Mouse (Mus musculus) left cerebral cortex, adult 18-20 months (tissue): ENCODE results near the gene P3h4. TPM values are rescaled to one million over a fixed set of nuclear protein-coding genes. Genes with fewer than 3 reads are reported as not detected.

ENCODE experiments used
- DNase-seq, 2 experiments: peaks; one replicate each; pipeline ENCODE4 v3.0.0; 2021 to 2022; ENCODE audit warnings: low spot score in 2 of 2, mixed read lengths in 1 of 2
- total RNA-seq, 2 experiments: library from RNA; stranded (reverse); gene quantifications; 2 replicates each; pipeline ENCODE4 v1.2.3; 2021

P3h4 gene
- total RNA-seq, 2 experiments from 2014 or later = 10.4 to 11.3 TPM

DNA sequence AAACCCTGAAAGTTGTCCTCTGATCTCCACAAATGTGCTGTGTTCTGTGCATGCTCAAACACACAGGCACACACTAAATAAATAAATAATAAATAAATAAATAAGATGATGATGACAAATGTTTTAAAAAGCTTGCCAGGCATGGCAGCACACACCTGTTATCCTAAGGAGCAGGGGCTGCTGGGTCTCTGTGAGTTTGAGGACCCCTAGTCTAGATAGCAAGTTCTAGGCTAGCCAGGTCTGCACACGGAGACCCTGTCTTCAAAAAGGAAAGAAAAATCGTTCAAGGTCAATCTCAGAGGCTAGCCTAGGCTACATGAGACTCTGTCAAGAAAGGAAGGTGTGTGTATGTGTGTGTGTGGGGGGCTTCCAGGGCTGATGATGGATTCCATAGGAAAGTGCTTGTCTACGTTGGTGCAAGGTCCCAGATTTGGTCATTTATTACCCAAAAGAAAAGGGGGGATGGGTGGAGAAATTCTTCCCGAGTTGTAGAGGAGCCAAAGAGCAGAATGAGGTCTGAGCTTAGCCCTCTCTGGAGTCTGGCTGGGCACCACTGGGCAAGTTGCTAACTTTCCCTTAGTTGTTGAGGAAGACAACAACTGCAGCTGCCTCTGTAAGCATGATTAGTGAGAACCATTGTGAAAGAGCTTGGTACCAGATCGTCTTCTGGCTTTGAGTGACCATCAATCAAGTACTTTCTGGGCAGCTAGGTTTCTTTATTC is 20.1 kb downstream of the P3h4 start:
- DNase-seq = no peak

DNA sequence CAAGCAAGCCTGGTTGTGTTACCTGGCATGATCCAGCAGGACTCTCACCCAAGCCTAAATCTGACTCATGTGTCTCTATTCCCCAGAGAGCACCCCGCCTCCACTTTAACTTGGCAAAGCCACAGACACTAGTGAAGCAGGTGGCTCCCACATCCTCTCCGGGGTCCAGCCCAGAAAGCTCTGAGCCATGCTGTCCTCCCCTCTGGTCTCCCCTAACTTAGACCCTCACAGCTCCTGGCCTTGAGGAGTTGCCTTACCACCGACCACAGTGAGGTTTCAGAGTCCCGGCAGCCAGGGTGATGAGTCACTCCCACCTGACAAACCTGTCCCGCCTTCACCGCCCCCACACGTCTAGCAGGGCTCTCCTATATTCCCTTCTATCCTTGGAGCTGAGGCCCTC is 20.9 kb downstream of the P3h4 start:
- DNase-seq = peak in 1 of 2 experiments; percentile 31

DNA sequence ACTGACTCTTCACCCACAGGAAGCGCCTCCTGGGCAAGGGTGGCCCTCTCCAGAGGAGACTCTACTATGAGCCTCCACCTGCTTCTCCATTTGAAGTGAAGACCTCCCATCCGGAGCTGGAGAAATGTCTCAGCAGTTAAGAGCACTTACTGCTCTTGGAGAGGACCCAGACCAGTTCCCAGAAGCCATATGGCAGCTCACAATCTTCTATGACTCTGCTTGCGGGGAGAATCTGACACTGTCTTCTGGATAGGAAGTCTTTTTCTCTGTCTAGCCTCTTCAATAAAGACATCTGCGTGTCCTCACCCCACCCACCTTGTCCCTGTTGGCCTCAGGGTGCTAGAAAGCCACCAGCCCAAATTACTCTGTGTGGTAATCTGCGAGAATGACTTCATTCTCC is 21.7 kb downstream of the P3h4 start:
- DNase-seq = no peak

DNA sequence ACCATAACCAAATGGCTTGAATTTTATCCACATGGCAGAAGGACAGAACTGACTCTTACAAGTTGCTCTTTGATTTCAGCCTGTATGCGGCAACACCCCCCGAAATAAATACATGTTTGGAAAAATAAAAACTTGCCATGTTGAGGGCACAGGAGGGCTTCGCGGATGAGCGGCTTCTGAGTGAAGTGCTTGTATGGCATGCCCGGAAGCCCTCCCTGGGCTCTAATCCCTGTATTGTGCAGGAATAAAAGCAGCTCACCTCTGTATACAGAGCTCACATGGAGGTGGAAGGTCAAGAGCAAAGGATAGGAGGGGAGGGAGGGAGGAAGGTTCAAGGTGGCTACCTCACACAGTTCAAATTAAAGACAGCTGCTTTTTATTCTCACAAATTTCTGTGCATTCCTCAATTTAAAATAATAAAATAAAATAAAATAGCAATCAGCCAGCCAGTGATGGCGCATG is 22.7 kb downstream of the P3h4 start:
- DNase-seq = no peak

DNA sequence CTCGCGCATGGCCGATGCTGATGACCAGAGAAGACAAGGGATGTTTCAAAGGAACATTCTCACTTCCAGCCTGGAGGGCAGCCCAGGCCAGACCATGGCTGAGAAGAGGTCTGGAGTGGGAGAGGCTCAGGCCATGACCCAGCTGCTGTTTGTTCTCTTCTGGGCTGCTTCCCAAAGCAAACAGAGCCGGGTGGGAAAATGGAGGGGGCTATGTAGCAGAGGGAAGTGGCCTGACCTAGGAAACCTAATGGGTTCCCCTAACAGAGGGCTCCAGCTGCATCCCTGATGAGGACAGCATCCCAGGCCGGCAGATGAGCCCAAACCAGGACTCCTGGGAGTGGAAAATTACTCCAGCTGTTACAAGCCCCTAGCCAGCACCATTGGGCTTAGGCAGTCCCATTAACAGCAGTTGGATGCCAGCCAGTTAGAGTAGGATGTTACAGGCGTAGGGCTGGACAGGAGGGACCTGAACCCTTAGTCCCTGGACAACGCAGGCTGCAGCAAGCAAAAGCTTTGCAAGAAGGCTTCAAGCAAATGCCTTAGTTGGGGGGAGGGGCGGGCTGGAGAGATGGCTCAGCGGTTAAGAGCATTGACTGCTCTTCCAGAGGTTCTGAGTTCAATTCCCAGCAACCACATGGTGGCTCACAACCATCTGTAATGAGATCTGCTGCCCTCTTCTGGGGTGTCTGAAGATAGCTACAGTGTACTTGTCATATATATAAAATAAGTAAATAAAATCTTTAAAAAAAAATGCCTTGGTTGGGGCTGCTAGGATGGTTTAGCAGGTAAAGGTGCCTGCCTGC is 23.4 kb downstream of the P3h4 start:
- DNase-seq = no peak

DNA sequence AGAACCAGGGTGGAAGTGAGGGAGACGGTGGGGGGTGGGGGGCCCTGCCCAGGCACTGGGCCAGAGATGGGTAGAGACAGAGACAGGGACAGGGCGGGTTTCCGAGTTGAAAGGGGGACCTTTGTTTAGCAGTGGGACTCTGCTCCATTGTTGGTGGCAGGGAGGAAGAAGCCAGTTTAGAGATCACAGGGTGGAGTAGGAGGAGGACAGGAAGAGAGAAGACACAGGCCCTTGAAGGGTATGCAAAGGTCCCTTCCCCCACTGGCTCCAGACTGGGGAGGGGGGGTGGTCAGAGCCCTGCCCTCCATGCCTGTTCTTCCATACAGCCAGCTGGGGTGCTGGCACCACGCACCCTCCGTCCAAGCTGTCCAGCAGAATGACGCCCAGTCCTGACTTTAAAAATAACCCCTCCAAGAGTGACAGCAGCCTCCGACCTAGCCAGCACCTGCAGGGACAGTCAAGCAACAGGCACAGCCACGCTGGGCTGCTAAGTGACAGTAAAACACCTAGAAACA is 24.6 kb downstream of the P3h4 start:
- DNase-seq = no peak

DNA sequence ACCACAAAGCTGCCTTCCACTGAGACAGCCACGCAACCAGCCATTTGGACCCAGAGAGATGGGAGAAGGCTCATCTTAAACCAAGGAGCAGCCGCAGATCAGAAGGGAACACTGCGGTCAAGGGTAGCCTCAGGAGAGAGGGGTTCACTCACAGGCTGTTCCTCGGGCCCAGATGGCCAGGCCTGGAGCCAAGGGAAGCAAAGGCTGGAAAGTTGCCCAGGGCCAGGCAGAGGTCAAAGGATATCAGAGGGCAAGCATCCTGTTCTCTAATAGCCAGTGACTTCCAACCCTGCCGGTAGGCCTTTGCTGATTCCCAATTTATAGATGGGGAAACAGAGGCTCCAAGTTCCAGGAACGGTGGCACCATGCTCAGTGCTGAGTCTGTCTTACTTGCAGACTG is 26.0 kb downstream of the P3h4 start:
- DNase-seq = no peak

DNA sequence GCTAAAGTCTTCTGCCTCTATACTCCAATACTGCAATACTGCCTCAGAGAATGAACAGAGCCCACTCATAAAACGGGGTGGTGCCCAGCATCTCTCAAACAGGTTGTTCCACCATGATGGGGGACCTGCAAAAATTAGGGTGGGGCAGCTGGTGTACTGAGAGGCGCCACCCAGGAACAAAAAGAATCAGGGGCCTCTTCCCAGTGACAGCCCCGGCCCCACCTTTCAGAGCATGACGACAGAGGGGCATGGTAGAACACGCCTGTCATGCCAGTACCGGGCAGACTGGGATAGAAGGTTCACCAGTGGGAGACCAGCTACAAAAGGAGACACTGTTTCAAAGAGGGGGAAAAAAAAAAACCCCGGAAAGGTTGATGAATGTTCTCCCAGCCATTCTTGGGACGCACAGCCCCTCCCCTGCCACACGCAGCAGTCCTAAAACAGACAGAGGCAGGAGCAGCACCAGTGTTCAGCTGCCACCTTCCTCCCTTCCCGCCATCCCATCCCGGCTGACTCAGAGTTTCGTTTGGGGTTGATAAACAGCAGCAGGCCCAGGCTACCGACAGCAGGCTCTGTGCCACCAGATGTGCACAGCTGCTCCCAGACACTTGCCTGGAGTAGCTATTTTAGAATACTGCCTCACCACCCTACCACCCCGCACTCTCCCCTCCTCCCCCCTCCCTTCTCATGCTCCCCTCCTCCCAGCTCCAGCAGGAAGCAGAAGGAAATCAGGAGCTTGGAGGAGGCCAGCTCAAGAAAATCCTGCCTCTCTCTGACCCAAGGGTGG is 26.9 kb downstream of the P3h4 start:
- no peak for DNase-seq

DNA sequence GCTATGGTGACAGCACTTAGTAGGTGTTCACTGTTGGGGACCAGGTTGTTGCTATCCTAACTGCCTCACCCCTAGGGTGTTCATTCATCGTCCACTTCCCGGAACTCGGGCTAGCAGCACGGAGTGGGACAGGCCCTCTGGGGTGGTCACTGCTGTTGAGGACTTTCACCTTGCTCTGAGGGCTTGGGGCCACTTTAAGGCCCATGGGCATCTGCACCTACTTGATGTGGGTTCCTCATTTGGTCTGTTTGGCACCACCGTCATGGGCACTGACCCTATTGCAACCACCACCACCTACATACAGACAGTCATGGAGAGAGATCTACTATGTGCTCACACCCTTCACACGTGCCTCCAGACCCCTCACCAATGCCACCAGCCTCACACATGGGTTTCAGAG is 27.5 kb downstream of the P3h4 start:
- DNase-seq = no peak

DNA sequence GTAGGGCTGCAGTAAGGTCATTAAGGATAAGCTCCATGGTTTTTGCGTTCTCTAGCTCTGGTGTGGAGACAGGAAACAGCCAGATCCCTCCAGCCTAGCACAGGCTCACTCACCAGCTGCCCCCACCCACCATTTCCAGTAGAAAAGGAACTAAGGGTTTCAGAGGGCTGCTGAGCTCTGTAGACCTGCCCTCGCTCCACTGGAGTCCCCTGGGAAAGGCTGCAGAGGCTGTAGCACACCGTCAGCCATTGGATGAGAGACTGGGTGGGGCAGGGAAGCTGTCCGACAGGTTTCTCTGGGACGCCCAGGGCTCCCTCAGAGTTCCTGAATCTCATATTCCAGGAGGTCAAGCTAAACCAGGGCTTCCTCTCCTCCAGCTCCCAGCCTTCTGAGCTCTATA is 28.1 kb downstream of the P3h4 start:
- DNase-seq = no peak

DNA sequence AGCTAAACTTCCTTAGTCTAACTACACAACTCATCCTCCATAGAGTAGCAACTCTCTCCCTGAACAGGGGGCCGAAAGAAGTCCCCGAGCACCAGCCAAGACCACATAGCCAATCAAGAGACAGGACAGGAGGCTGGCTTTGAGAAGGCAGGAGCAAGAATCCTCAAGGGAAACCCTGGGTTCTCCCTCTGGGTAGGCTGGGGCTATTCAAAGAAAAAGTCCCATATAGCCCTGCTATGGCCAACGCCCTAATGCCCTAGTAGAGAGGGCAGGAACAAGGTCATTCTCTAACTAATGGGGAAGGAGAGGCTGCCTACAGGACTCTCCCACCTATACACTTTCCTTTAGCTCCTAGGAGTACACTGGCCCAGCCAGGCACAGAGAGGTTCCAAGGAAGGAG is 29.6 kb downstream of the P3h4 start:
- no peak for DNase-seq

DNA sequence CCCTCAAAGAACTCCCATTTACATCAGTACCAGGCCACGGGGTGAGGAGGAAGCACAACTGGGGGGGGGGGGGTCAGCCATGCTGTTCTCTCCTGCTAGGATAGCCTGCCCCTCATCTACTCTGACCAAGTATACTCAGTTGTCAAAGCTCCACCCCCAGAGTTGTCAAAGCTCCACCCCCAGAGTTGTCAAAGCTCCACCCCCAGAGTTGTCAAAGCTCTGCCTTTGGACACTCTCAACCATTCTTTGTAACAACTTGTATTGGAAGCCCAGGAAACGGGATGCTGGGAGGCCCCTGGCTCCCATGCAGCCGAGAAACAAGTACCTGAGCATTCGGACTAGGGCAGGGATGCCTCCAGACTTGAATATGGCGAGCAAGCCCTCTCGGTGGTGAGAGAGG is 32.0 kb downstream of the P3h4 start:
- DNase-seq = no peak

DNA sequence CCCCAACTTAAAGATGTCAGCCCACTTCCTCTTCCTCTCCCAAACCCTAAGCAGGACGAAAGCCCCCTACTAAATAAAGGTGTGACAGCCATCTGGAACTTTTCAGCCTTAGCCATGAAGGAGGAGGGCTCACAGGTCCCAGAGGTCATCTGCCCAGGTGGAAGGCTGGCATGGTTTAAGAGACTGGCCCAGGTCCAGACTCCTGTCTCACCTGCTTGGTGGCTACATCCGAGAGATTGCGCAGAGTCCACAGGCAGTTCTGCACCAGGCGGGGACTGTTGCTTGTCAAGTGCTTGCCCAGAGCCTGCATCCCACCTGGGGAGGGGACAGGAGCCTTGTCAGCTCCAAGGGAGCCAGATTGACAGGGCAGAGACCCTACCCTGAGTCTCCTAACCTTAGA is 35.3 kb downstream of the P3h4 start:
- no peak for DNase-seq

DNA sequence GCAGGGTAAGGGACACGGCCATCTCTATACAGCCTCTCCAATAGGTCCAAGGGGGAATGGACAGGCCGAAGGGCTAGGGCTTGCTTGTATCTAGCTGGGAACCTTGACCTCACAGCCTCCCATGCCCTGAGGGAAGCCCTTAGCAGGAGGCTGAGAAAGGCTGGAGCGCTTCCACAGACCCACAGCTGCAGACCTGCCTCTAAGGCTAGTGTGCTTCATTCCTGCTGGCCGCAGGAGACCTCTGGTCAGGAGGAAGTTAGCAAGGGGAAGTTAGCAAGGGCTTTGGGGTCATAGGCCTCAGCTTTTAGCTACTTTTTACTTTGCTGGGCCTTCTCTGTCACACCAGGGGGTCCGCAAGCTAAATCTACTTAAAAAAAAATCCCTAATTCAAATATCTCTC is 36.2 kb downstream of the P3h4 start:
- no peak for DNase-seq

DNA sequence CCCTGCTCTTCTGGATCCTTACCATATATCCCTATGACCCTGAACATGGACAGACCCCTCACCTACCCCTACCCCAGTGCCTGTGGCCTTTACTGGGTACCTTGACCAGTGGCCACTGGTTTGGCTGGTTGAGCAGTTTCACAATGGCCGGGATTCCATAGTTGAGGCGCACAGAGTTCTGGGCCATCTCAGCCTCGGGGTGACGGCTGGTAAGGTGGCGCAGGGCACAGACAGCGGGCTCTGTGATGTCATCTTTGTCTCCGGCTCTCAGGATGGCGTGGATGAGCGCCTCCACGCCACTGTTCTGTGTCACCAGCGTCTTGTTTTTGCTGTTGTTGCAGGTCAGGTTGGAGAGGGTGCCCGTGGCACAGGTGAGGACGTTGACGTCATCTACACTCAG is 36.6 kb downstream of the P3h4 start:
- DNase-seq = no peak

DNA sequence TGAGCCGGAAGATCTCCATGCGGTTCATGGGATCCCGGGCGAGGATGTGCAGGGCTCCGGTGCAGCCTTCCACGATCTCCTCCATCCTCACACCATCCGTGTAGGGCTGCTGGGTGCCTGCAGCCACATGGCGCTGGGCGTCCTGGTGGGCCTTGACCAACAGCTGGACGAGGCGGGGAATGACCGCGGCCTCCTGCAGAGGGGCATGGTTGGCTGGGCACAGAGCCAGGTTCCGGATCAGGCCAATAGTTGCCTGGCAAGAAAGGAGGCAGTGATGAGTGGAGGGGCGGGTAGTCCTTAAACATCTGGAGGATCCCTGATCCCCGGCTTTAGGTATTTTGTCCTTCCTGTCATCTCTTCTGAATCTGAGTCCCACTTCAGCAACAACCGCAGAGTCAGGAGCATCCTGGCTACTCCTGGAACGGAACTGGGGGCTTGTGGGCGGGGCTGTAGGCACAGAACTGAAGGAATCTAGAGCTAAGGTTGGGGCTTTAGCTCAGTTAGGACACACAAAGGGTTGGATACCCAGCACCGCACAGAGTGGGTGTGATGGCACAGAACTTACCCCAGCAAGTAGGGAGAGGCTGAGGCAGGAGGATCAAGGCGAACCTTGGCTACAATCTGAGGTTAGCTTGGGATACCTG is 37.8 kb downstream of the P3h4 start:
- DNase-seq = no peak

DNA sequence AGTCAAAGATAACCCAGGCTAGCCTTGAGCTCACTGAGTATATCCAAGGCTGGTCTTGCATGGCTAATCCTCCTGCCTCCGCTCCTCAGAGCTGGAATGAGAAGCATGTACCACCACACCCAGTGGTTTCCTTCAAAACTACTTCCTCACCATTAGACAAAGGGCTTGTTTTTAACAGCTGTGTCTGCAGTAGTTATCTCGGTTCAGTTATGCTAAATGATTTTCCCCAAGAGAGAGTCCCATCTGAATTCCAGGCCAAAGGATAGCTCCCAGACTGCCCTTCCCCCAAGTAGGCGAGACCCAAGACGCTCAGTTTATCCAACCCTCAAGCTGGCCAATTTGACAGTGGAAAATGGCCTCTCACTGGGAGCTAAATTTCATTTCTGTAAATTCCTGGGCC is 38.6 kb downstream of the P3h4 start:
- no peak for DNase-seq

DNA sequence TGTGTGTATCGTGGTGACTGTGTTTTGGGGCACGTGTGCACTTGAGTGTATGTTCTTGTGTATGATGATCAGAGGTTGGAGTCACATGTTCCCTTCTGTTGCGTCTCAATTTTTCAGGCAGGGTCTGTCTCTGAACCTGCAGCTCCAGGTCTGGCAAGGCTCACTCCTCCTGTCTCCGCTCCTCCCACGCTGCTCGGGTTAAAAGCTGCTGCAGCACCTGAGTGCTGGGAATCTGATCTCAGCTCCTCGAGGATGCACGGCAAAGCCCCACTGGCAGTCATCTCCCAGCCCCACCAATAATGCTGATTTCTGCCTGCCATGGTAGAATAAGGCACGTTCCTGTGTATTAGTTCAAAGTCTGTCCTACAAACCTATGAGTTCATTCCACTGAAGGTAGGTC is 39.5 kb downstream of the P3h4 start:
- no peak for DNase-seq

DNA sequence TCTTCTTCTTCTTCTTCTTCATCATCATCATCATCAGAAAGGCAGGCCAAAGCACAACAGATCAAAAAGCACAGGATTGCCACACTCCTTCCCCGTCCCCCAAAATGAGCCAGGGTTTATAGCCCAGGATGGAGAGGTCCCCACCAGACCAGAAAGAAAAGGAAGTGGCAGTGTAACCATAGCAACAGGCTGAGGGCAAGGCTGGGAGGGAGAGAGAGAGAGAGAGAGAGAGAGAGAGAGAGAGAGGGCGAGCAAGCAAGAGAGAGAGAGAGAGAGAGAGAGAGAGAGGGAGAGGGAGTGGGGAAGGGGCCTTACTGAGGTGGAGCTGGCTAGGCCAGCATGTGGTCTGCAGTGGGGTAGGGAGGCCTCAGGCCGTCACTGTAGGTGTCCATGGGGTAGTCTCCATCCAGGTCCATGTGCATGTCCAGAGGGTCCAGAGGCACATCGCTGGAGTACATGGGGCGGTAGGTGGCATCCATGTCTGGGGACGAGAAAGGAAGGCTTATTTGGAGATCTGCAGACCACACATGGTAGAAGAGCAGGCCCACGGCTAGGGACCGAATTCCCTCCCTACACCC is 42.6 kb downstream of the P3h4 start:
- DNase-seq = no peak

DNA sequence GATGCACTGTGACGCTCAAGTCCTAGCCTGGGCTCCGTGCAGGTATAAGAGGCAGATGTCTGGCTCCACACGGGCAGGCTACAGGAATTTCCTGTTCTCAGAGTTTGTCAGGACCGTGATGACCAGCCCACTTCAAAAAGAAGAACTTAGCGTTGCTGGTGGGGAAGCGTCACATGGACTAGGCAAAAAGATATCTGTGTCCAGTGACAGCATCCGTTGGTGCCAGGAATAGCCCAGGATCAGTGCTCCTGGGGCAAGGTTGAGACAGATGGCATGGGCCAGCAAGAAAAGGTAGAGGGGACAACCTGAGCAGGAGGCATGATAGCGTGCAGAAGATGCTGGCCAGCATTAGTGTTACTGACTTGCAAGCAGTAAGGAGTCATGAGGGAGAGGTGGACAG is 44.8 kb downstream of the P3h4 start:
- no peak for DNase-seq

DNA sequence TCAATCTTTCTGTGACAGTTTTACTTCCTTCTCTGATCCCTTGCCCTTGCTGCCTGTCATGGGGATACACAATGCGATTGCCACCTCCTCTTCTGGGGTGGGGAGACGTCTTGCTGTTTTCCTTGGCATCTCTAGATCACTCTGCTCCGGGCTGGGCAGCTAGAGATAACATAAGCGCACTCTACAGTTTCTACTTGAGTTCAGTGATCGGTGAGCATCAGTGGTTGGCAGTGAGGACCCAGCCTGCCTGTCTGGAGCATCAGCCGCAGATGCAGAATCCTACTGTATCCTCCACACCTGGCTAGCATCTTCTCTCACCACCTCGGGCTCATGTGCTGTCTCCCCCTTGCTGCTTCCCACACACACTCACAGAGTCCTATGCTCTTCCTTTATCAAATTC is 45.5 kb downstream of the P3h4 start:
- no peak for DNase-seq
